Mouse (Mus musculus) C2C12 (cell line): ENCODE measurements at regions not wholly inside any gene's neighbourhood (a gene's known extent, or its start where the extent isn't known, plus 50 kb on each side); places are given as distances from the start of the nearest gene placed in this dataset.

Experiments used
- H3K27me3 ChIP-seq: one replicate; pipeline ENCODE4 v1.6.1; 2011; ENCODE audit not compliant: control insufficient read depth, insufficient read depth, insufficient read length
- H3K36me3 ChIP-seq: one replicate; pipeline ENCODE4 v1.6.1; 2011; ENCODE audit not compliant: control insufficient read depth, insufficient read depth
- H3K4me3 ChIP-seq: one replicate; pipeline ENCODE4 v1.5.1; 2011; ENCODE audit warnings: mild to moderate bottlenecking, control low read depth; ENCODE audit not compliant: poor library complexity, insufficient read depth, severe bottlenecking
- H3K79me2 ChIP-seq: one replicate; pipeline ENCODE4 v1.6.1; 2011; ENCODE audit not compliant: control insufficient read depth, insufficient read depth
- H3K79me3 ChIP-seq: one replicate; pipeline ENCODE4 v1.6.1; 2011; ENCODE audit warnings: low read depth, control low read depth
- H3ac ChIP-seq: one replicate; pipeline ENCODE3; 2011; ENCODE audit warnings: low read depth; ENCODE audit not compliant: control insufficient read depth, insufficient read length
- CEBPB ChIP-seq: IDR thresholded peaks from one replicate; pipeline ENCODE4 v1.6.1; 2011; ENCODE audit warnings: low read depth, mild to moderate bottlenecking, control low read depth, moderate library complexity
- CTCF ChIP-seq: IDR thresholded peaks from one replicate; pipeline ENCODE4 v1.5.1; 2011; ENCODE audit not compliant: control insufficient read depth, insufficient read depth, insufficient read length
- FOSL1 ChIP-seq: IDR thresholded peaks from one replicate; pipeline ENCODE4 v1.8.0; 2011; ENCODE audit warnings: mild to moderate bottlenecking, low read length; ENCODE audit not compliant: poor library complexity, insufficient read depth, severe bottlenecking
- MAX ChIP-seq: IDR thresholded peaks from one replicate; pipeline ENCODE4 v1.6.1; 2011; ENCODE audit warnings: mild to moderate bottlenecking, control low read depth
- MYOD1 ChIP-seq: IDR thresholded peaks from one replicate; pipeline ENCODE4 v1.6.1; 2011; ENCODE audit warnings: low read depth; ENCODE audit not compliant: control insufficient read depth, insufficient read length
- MYOG ChIP-seq: IDR thresholded peaks from one replicate; pipeline ENCODE4 v1.6.1; 2011; ENCODE audit not compliant: control insufficient read depth, insufficient read length; ENCODE audit errors: extremely low read depth
- USF1 ChIP-seq: IDR thresholded peaks from one replicate; pipeline ENCODE4 v1.6.1; 2011; ENCODE audit warnings: low read depth, mild to moderate bottlenecking, control low read depth, moderate library complexity

DNA sequence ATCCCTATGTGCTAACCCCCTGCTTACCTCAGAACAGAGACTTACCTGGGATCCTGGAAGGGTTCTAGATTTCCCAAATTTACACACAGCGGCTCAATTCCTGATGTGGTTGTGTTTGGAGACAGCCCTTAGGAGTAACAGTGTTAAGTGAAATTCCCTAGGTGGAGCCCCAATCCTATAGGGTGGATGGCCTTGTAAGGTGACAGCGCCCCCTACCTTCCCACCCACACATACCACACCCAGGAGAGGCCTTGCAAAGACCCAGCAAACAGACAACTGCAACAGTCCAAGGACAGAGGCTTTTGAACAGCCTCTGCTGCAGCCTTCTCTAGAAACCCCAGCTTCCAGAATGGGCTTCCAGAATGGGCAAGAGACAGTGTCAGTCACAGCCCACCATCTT lies 421.8 kb downstream of the Matn1 start:
- TF ChIP-seq FOSL1 (no peak), CEBPB (no peak), MYOG (no peak), MYOD1 (no peak), MAX (no peak), CTCF (no peak), USF1 (no peak)
- no peak overlapping the region for H3ac ChIP-seq
- H3K27me3 ChIP-seq: no peaks in the 10 kb centered on the region
- H3K79me2 ChIP-seq: no peaks in the 10 kb centered on the region
- H3K4me3 ChIP-seq: no peak overlapping the region
- H3K79me3 ChIP-seq: no peaks in the 10 kb centered on the region
- H3K36me3 ChIP-seq: no peaks in the 10 kb centered on the region

DNA sequence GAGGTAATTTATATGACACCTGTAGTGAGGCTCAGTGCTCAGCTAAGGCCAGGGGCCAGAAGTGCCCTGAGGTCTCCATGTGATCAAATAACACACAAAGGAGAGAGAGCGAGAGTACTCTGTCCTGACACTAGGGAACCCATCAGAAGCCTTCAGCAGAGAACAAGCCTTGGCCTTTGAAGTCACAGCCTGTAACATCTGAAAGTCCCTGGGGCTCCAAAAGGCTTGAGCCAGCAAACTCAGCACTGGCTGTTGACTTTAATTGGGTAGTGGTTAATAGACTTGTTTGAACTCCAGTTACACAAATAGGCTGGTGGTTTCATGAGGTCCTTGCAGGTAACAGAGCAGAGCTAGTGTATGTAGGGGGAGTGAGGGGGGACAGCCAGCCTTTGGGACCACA lies 422.5 kb downstream of the Matn1 start:
- no peaks in the 10 kb centered on the region for H3K27me3 ChIP-seq
- H3ac ChIP-seq: no peak overlapping the region
- H3K79me2 ChIP-seq: no peaks in the 10 kb centered on the region
- no peaks in the 10 kb centered on the region for H3K79me3 ChIP-seq
- H3K36me3 ChIP-seq: no peaks in the 10 kb centered on the region
- no peak overlapping the region for H3K4me3 ChIP-seq
- no peak for TF ChIP-seq MYOD1

DNA sequence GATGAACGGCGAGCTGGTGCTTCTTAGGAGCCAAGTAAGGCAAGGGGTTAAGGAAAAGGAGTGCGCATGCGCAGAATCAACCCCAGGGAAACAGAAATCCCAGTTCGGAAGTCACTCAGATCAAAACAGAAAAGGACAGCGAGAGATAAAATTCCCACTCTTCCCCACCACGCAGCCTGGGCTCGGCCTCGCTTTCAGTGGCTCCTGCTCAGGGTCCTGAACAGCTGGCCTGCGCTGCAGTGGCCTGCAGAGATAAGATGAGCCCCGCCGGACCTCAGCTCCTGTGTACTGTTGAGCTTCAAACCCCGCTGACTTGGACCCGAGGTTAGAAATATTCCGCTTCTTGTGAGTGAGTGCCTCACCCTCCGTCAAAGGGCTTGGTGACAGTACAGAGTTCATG lies 428.3 kb downstream of the Matn1 start:
- TF ChIP-seq CTCF (no peak), CEBPB (no peak), MYOD1 (no peak), MAX (no peak)
- Histone ChIP-seq H3K4me3 (no peak overlapping the region), H3K79me2 (no peaks in the 10 kb centered on the region), H3K36me3 (no peaks in the 10 kb centered on the region), H3K79me3 (no peaks in the 10 kb centered on the region), H3K27me3 (no peaks in the 10 kb centered on the region), H3ac (no peak overlapping the region)

DNA sequence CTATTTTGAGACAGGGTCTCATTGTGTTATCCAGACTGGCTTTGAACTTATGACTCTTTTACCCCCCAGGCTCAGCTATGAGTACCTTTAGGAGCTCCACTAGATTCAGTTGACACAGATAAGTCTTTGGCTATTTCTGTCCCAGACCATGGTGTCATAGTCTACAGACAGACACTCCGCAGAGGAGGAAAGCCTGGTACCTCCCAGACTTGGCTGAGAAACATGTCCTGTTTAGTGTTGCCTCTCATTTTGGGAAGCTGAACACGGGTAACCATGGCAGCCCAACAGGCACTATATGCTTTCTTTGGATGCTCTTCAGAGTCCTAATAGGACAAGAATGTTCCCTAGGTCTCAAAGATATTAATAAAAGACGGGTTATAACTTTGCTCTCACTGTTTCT lies 429.0 kb downstream of the Matn1 start:
- Histone ChIP-seq H3K4me3 (no peak overlapping the region), H3K27me3 (no peaks in the 10 kb centered on the region), H3K36me3 (no peaks in the 10 kb centered on the region), H3K79me3 (no peaks in the 10 kb centered on the region), H3K79me2 (no peaks in the 10 kb centered on the region), H3ac (no peak overlapping the region)
- TF ChIP-seq MAX (no peak), FOSL1 (no peak), CEBPB (no peak), MYOG (no peak)

DNA sequence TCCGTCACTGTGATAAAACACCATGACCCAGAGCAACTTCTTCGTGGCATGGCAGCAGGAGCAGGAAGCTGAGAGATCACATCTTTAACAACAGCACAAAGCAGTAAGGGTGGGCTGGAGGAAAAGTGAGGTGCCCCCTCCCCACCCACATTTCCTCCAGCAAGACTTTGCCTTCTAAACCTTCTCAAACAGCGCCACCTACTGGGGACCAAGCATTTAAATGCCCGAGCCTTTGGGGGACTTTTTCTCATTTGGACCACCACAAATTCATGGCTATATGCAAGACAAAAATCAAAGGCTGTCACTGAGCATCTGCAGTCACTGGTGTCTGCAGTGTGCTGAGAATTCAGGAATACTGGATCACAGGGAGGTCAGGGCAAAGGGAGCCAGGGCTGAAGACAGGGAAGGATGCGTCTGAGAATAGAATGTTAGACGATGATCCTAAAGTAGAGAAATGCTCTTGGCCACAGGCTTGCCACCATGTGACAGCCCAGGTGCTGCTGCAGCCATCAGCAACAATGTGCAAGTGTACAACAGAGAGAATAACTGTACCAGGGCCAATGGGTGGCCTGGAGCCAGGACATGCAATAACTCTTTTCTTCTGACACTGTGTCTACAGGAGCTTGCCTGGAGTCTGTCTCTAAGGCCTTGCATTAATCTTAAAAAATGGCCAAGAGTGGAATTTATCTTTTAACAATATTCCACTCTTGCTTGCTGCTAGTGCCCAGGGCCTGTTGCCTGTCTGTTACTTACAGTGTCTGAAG lies 430.5 kb downstream of the Matn1 start:
- Histone ChIP-seq H3K36me3 (no peaks in the 10 kb centered on the region), H3K4me3 (no peak overlapping the region), H3K79me2 (no peaks in the 10 kb centered on the region), H3K79me3 (no peaks in the 10 kb centered on the region), H3K27me3 (no peaks in the 10 kb centered on the region), H3ac (no peak overlapping the region)
- TF ChIP-seq MYOG (no peak), FOSL1 (no peak), CTCF (no peak), MAX (no peak), USF1 (no peak), MYOD1 (no peak), CEBPB (no peak)

DNA sequence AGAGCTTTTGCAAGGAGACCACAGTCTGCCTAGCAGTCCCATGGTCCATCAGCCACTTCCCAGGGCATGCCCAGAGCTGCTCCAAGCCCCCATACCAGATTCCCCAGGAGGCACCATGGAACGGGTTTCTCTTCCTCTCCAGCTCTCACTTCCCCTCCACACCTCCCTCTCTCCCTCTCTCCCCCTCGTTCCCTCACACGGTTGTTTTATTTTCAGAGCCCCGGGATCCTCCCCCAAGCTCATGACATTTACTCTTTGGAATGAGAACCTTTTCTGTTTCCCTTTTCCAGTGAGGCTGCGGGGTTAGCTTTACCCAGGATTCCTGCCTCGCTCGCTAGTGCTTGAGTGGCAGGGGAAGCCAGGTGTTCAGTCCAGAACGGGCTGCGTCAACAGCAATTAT lies 436.9 kb downstream of the Matn1 start:
- Histone ChIP-seq H3K4me3 (no peak overlapping the region), H3ac (no peak overlapping the region), H3K27me3 (no peaks in the 10 kb centered on the region), H3K79me3 (no peaks in the 10 kb centered on the region), H3K79me2 (no peaks in the 10 kb centered on the region), H3K36me3 (no peaks in the 10 kb centered on the region)
- TF ChIP-seq MAX: no peak
- no peak for TF ChIP-seq USF1
- TF ChIP-seq MYOD1: no peak
- TF ChIP-seq MYOG: no peak
- no peak for TF ChIP-seq FOSL1
- no peak for TF ChIP-seq CTCF
- TF ChIP-seq CEBPB: no peak
